Mouse (Mus musculus): ENCODE results near the gene Tpmt. TPM values are rescaled to one million over a fixed set of nuclear protein-coding genes. Genes with fewer than 3 reads are reported as not detected.

The Tpmt gene
- total RNA-seq, 2 experiments from 2014 or later = 4.6 to 6.5 TPM

DNA sequence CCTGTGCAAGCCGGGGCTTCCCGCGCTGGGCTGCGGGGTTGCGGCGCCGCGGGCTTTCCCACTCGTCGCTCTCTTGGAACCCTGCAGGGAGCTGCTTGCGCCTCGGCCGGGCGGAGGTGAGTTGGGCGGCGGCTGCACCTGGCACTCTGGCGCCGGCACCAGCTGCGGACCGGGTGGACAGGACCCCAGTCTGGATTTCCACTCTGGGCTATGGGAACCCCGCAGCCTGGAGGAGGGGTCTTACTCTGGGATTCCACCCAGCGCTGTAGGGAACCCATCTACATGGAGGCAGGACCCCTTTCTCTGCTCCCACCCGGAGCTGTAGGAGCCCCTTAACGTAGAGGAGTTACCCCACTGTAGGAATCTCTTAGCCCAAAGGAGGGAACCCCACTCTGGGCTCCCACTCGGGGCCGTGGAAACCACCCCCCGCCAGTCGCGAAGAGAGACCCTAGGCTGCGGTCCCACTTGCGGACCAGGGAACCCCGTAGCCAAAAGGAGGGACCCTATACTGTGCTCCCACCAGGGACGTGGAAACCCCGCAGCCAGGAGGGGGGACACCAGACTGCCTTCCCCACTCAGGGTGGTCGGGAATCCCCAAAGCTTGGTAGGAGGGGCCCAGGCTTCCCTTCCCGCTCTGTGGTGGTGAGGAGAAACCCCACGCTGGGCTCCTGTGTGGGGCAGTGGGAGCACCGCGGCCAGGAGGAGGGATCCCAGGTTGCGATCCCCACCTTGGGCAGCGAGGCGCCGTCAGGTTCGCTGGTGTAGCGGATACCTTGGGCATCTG, 512 bp downstream of the Tpmt start:
- peak; percentile 10 for DNase-seq
- intact Hi-C loops (cut with DNase I; ENCODE audit: low total_unique reads) = no loop called here

DNA sequence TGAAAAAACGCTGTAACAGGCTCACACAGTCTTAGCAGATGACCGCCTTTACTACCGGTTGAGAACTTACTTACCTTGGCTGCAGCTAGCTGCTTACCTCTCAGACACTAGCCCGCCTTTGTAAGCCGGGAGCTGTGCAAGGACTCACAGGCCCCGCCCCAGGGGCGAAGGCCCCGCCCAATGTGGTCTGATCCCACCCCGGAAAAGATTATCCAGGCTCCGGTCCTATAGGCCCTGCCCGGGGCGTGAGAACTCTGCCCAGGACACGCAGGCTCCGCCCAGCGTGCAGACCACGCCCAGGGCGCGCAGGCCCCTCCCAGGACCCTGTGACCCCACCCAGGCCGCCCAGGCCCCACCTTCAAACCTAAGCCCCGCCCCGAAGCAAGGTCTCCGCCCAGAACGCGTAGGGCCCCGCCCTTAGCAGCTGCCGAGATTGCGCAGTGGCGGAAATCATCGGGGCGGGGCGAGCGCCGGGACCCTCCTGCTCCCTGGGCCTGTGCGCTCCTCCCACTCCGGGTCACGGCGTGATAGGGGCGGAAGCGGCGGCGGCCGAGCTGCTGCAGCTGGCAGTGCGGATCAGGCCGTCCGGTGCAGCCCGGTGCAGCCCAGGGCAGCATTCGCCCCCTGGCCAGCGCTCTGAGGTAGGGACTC, 1.4 kb downstream of the Tpmt start, which contains the start of gene Kdm1b:
TSS of gene Kdm1b (plus strand) at position 470 of the 651 bp plus-strand sequence.
- peak; percentile 99 for DNase-seq
- intact Hi-C loops (cut with DNase I; ENCODE audit: low total_unique reads) = no loop called here

DNA sequence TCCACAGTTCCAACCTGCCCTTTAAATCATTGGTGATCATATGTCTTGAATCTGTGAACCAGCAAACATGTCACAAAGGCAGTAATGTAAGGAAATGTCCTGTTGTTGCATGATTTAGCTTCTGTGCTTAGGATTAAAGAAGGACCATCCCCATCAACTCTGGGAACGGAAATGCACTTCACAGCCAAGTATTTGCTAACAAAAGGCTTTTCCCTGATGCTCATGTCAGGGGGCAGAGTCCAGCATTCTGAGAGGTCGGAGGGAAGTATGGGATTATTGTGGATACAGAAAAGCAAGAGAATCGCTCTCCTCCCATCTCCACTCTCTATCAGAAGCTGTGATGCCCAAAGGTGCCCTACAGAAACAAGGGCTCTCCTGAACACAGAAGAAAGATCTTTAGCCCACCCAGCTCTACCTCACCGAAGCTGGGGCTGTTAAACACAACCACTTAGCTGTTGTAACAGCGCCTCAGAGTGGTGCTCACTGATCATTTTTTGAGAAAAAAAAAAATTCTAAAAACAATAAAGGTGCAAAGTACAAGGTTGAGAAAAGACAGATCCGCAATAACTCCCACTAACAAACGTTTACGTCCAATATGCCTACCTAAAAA, 2.4 kb downstream of the Tpmt start:
- intact Hi-C loops (cut with DNase I; ENCODE audit: low total_unique reads) = no loop called here
- DNase-seq = no peak

DNA sequence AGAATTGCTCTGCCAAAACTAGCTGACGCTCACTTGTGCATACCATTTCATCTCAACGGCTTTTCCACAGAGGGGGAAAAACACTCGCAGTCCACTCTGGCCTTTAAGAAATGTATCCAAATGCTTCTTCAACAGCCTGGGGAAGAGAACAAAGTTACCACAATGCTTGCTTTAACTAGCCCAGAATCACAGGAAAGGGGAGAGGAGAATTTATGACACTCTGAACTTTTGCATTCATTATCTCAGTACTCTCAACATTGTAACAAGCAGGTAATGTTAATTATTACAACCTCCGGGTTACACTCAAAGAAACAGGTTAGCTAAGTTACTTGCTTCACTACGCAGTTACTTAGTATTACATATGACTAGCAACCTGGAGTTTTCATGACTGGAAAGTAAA, 4.5 kb downstream of the Tpmt start:
- no peak for DNase-seq
- intact Hi-C loops (cut with DNase I; ENCODE audit: low total_unique reads) = no loop called here

DNA sequence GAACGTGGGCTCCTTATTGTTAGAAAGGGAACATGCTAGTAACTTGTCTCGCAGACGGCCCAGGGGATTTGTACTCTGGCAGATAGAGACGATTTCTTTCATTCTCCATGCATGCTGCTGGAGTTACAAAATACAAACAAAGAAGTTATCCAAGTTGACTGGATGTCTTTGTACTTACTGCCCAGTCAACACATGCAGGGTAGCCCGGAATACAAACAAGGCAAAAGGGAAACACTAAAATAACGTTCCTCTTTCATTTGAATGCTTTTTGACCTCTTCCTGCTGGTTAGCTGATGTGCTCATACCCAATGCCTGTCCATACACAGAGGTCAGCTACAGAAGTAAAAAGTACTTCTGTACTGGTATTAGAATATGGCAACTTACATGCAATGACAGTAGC, 6.6 kb downstream of the Tpmt start:
- intact Hi-C loops (cut with DNase I; ENCODE audit: low total_unique reads) = no loop called here
- DNase-seq = no peak

DNA sequence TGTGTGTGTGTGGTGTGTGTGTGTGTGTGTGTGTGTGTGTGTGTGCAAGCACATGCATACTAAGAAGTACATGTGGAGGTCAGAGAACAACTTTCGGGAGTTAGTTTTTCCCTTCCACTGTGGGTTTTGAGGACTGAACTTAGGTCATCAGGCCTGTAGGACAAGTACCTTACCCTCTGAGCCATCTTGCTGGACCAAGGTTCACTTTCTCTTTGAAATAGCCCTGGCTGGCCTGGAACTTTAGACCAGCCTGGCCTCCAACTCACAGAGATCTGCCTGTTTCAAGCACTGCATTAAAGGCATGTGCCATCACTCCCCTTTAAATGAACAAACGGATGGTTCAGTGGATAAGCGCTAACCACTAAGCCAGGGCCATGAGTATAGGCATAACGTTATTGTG, 10.9 kb downstream of the Tpmt start:
- DNase-seq = no peak
- intact Hi-C loops (cut with DNase I; ENCODE audit: low total_unique reads) = no loop called here

DNA sequence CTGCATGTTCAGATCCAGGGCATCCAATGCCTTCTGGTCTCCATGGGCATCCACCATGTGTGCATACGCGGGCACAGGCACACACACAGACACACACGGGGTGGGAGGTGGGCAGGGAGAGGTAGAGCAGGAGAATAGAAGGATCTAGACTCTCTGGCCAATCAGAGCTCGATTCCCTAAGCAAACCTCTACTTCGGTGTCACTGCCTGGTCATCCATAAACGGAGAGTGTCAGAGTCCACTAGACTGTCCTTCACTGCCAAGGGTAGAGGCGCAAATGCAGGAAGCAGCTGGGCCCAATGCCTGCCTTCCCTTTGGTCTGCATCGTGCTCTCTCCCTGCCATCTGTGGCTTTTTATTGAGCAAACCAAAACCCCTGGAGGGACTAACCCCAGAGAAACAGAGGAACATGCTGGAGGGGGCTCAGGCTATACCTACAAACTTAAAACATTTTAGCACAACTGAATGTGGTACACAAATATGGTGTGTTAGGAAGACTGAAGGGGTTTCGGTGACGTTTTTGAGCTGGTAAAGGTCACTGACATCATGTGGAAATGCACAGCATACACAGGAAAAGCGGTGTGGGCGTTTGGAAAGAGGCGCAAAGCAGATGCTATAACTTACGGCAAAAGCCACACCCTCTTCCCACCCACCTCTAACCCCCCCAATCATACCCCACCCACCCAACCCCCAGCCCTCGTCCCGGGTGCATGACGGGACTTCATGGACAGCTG, 14.0 kb downstream of the Tpmt start:
- intact Hi-C loops (cut with DNase I; ENCODE audit: low total_unique reads) = no loop called here
- no peak for DNase-seq

DNA sequence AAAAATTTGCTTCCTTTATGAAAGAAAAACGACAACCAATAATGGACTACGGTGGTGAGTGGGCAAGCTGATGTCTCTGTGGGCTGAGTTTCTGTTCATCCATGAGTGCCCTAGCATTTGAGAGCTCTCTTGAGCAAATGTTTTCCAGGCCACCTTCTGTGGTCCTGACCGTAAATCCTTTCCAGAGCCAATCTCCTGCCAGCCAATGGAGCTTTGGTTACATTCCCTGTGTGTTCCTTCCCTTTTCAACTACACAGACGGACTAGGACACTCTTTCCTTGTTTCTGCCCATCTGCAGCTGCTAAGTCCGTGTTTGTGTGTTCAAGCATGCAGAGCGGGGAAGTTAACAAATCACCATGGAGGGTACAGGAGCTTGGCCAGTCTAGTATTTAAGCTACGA, 23.7 kb downstream of the Tpmt start:
- DNase-seq = no peak
- intact Hi-C loops (cut with DNase I; ENCODE audit: low total_unique reads) = no loop called here

DNA sequence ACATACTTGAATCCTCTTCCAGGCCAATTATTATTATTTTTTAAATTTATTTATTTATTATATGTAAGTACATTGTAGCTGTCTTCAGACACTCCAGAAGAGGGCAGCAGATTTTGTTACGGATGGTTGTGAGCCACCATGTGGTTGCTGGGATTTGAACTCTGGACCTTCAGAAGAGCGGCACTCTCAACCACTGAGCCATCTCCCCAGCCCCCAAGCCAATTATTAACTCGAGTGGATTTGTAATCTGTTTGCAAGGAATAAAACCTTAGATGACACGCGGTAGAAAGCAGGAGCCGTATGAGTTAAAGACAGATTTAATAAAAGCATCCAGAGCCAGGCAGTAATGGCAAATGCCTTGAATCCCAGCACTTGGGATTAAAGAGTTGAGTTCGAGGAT, 24.8 kb downstream of the Tpmt start:
- intact Hi-C loops (cut with DNase I; ENCODE audit: low total_unique reads) = loop anchor here (2.0 kb wide), 1 partner anchor 183 kb away; no protein-coding TSS in a partner anchor
- no peak for DNase-seq

DNA sequence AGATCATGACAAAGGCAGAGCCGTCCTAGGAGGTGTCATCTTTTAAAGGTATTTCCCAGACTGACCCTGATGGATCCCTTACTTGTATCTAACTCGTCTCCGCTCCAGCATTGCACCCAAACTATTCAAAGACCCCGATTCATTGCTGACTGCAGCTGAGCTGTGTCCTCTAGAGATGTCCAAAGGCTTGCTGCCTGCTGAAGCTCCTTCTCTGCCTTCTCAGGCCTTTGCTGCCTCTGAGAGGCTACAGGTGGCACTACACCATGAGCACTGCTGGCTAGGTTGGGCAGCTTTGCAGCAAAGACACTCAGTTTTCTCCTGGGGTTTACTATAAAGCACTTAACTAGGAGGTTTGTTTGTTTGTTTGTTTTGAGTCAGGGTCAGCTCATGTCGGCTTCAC, 27.3 kb downstream of the Tpmt start:
- intact Hi-C loops (cut with DNase I; ENCODE audit: low total_unique reads) = no loop called here
- peak; percentile 54 for DNase-seq

DNA sequence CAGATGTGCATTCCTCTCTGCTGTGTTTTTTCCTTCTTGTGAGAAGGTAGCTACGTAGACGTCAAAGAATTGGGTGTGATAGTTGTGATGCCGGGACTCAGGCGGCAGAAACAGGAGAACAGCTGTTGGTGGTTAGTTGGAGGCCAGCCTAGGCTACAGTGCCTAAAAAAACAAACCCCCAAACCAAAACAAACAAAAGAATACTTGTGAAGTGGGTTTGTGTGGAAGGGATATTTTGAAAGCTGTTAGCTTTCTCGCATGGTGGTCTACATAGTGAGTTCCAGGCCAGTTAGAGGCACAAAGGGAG, 29.4 kb downstream of the Tpmt start:
- DNase-seq = no peak

DNA sequence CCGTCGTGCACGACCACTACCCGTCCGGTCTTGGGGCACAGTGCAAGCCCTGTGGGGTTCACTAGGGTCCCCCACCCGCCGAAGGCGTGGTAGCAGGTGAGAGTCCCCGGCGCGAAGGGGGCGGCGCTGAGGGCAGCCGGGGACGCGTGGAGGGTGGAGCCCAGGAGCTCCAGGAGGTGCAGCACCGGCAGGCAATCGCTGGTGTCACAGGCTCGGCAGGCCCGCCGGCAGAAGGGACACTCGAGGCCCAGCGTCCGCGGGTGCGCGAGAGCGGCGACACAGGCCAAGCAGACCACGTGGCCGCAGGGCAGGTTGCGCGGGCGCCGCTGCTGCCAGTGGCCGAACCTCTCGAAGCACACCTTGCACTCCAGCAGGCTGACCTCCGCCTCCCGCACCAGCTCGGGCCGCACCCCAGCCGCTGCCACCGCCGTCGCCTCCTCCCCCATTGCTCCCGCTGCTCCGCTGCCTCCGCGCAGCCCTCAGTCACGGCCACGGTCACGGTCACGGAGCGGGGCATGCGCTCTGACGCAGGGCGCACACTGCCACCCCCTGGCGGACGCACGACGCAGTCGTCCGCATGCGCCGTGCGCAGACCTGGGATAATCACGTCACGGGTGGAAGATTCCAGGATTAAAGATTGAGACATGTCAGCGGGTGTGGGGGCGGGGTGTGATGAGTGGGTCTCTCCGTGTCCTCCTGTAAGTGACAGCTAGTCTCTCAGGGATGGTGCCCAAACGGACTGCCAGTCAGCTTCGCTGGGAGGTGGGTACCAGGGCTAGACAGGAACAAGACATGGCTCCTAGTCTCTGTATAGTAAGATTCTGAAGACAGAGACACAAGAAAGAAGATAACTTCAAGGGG, 30.0 kb downstream of the Tpmt start, which contains the start of gene Nhlrc1:
TSS of gene Nhlrc1 (minus strand) at position 517 of the 861 bp plus-strand sequence.
- intact Hi-C loops (cut with DNase I; ENCODE audit: low total_unique reads) = no loop called here
- DNase-seq = peak; percentile 75

More for the DNA sequence above, 29.4 kb downstream of the Tpmt start:
- intact Hi-C loops (cut with DNase I; ENCODE audit: low total_unique reads) = no loop called here

DNA sequence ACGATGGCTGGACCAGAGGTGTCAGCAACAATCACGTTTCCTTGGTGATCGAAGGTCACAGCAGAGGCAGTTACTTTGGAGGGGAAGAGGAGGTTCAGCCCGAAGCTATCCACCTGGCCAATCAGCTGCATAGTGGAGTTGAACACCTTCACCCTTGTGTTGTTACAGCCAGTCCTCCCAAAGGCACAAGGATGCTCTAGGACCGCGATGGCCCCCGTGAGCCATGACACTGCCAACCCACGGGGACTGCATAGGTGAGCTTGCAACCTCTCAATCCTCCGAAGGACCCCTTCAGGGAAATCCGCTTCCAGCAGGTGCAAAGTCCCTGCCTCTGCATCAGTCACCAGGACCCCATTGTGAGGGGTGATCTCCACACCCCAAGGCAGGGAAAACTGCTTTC, 30.8 kb downstream of the Tpmt start:
- intact Hi-C loops (cut with DNase I; ENCODE audit: low total_unique reads) = no loop called here
- DNase-seq = no peak

DNA sequence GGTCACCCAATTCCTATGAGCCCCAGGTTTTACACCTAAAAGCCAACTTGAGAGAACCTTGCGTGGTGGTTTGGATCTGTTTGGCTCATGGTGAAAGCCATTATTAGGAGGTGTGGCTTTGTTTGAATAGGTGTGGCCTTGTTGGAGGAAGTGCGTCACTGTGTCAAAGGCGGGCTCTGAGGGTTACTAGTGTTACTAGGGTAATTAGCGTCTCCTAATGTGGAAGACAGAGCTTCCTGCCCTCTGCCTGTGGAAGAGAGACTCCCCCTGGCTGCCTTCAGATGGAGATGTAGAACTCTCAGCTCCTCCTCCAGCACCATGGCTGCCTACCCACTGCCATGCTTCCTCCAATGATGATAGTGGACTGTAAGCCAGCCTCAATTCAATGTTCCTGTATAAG, 42.9 kb downstream of the Tpmt start:
- intact Hi-C loops (cut with DNase I; ENCODE audit: low total_unique reads) = loop anchor here (10.0 kb wide), 1 partner anchor 67 kb away; no protein-coding TSS in a partner anchor

DNA sequence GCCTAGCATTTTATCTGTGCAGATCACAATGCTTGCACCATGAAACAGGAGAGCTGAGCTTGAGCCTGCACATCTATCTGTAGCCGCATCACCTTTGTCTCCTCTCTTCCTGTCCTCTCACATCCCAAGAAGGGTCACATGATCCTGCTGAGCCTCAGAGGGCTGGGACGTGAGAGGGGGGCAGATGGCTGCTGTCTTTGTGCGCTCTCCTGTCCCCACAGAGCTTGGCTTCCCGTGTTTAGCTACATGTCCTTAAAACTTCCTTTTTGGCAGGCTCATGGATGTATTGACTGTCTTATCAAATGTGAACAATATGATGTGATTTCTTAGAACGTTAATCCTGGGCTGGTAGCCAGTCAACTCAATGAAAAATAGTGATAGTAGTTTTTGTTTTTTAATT, 45.0 kb downstream of the Tpmt start:
- no peak for DNase-seq
- intact Hi-C loops (cut with DNase I; ENCODE audit: low total_unique reads) = no loop called here

More for the DNA sequence above, 42.9 kb downstream of the Tpmt start:
- DNase-seq = no peak

DNA sequence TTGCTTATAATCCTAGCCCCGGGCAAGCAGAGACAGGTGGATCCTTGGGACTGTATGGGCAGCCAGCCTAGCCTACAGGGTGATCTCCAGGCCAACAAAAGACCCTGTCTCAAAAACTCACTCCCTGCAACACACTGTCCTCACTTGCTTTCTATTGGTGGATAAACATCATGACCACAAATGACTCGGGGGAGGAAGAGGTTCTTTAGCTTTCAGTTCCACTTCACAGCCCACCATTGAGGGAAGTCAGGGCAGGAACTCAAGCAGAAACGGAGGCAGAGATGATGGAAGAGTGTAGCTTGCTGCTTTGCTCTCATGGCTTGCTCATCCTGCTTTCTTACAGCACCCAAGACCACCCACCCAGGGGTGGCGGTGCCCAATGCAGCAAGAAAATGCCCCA, 47.2 kb downstream of the Tpmt start:
- intact Hi-C loops (cut with DNase I; ENCODE audit: low total_unique reads) = no loop called here
- no peak for DNase-seq

DNA sequence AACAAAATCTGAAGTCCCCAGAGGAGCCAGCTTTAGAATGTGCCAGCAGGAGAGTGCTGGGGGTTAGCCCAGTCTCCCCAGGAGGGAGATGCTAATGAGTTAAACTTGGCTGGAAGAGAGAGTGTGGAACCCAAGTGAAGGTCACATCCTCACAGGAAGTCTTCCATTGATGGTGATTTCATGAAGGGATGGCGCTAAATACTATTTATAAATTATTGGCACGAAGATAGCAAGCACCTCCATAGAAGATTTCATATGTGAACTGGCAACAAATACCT, 51.3 kb downstream of the Tpmt start:
- no peak for DNase-seq
- intact Hi-C loops (cut with DNase I; ENCODE audit: low total_unique reads) = no loop called here

DNA sequence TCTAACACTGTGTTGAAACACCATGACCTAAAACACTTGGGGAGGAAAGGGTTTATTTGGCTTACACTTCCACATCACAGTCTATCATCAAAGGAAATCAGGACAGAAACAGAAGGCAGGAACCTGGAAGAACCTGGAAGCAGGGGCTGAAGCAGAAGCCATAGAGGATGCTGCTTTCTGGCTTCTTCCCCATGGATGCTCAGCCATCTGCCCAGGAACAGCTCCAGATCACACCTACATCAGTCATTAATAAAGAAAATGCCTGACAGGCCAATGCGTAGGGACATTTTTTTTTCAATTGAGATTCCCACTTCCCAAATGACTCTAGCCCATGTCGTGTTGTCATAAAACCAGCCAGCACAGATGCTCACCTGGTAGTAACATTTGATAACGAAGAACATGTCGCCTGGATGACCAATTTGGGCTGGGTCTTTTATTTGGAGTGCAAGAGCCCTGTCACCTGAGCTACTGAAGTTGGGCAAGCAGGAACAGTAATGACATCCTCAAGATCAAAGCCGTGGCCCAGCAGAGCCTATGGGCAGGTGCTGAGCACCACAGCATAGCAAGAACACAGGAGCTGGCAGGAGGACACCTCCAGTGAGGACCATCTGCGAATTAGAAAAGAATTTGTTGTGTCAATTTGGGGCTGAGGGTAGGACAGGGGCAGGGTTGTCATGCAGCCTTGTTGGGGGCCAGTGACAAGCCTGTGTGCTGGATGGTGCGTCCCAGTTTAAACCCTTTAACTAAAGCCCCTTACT, 51.8 kb downstream of the Tpmt start:
- DNase-seq = no peak

More for the DNA sequence above, 51.8 kb downstream of the Tpmt start:
- intact Hi-C loops (cut with DNase I; ENCODE audit: low total_unique reads) = no loop called here
